Mouse (Mus musculus) central nervous system, embryonic 18 days (tissue): ENCODE data around the gene Sod2. TPM values are rescaled to one million over a fixed set of nuclear protein-coding genes. Genes with fewer than 3 reads are reported as not detected.

ENCODE experiments used
- polyA plus RNA-seq: library from polyadenylated mRNA; depleted of rRNA; stranded (reverse); fragments of >200 nt; gene quantifications from 2 replicates; pipeline ENCODE4 v1.2.3, GENCODE M21; 2012; rRNA removed

Sod2 gene
- polyA plus RNA-seq = 183 and 184 TPM in 2 replicates

DNA sequence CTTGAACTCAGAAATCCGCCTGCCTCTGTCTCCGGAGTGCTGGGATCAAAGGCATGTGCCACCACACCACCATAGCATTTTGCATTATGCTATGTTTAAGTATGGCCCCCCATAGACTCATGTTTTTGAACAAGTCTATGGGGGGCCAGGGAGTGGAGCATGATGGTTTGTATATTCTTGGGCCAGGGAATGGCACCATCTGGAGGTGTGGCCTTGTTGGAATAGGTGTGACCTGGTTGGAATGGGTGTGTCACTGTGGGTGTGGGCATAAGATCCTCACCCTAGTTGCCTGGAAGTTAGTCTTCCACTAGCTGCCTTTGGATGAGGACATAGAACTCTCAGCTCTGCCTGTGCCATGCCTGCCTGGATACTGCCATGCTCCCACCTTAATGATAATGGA, at the start of gene Sod2:
TSS of gene Sod2 (plus strand) at position 301 of the 400 bp plus-strand sequence.

DNA sequence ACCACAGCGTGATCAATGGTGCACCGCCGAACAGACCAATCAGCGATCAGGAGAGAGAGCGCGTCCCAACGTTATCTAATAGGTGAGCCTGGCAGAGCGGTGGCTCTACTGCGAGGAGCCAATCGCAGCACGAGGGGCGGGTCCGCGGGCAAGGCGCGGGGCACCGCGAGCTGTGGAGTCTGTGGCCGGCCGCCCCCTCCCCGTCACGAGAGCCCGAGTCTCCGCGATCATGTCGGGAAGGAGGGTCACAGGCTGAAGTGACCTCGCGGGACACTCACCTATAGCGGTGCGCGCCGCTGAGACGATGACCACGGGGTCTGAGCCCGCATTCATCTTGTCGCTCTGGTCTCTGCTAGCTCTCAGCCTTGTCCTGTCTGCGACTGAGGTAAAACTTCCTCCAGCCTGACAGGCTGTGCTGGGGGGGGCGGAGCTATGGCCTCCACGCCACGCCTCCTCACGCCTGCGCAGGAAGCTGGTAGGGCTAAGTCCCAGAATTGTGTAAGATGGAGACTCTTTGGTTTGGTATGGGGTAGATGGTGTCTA, 46.2 kb upstream of the Sod2 start, which contains the start of gene Acat2:
TSS of gene Acat2 (minus strand) at position 417 of the 543 bp plus-strand sequence.

DNA sequence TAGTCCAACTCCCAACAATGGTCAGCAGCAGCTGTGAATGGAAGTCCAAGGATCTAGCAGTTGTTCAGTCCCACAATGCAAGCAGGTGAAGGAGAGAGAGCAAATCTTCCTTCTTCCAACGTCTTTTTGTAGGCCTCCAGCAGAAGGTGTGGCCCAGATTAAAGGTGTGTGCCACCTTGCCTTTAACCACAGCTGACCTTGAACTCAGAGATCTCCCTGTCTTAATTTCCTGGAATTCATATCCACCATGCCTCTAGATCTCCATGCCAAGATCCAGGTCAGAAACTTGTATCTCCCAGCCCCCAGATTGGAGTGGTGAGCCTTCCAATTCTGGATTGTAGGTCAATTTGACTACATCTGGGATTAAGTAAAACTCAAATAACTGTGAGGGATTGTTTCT, 12.6 kb upstream of the Sod2 start, which contains the start of gene Wtap:
TSS of gene Wtap (minus strand) at position 101 of the 400 bp plus-strand sequence.

DNA sequence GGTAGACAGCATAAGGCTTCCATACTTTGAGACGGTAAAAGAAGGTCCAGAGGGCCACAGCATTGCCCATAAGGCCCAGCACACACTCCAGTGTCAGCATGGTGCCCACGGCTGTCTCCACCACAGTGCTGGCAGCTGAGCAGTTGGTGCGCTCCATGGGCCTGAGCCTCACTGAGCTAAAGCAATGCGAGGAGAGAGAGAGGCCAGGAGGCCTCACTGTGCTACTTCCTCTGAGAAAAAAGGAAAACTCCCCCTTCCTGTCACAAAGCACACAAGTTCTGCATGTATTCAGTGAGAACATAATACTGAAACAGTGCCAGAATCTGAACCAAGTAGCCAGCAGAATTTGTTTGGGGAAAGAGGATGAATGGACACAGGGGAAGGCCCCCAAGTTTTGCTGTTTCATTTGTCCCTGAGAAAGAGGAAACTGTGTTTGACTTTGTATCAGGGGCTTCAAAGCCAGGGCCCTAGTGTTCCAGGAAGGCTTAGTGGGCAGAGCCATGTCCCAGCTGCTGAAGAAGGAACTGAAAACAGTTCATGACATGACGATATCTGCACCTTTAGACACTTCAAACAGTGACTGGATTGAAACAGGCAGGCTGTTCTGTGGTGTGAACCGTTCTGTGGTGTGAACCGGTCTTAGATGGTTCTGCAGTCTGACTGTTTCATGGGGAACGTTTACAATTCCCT, 45.6 kb downstream of the Sod2 start, which contains the start of gene Gpr31b:
TSS of gene Gpr31b (minus strand) at position 173 of the 690 bp plus-strand sequence.

GRCm38 (mm10) chr17:13060804-13061203, 54.2 kb downstream of the Sod2 start, which contains the start of gene Tcp10b:
Gene Tcp10b (plus strand): TSS chr17:13061104.

Other genes starting within 250 kb of the Sod2 start
- gene Igf2r, start 237.2 kb upstream of the Sod2 start, polyA plus RNA-seq = 15.5 and 16.4 TPM in 2 replicates
- gene Mas1, start 138.7 kb upstream of the Sod2 start, polyA plus RNA-seq = 0.76 and 1.1 TPM in 2 replicates
- gene Mrgprh, start 130.8 kb upstream of the Sod2 start, polyA plus RNA-seq = 0.04 TPM in 1 of 2 replicates, not detected in the other
- gene Pnldc1, start 96.6 kb upstream of the Sod2 start, polyA plus RNA-seq = 3.9 and 4.0 TPM in 2 replicates
- gene Tcp1, start 91.1 kb upstream of the Sod2 start, polyA plus RNA-seq = 197 and 208 TPM in 2 replicates
- 66.6 and 69.3 TPM in 2 replicates for gene Mrpl18, start 90.5 kb upstream of the Sod2 start, polyA plus RNA-seq
- 0.78 and 0.96 TPM in 2 replicates for gene Acat3, start 66.2 kb upstream of the Sod2 start, polyA plus RNA-seq
- 162 and 171 TPM in 2 replicates for gene Acat2, start 46.1 kb upstream of the Sod2 start, polyA plus RNA-seq
- 96.2 and 98.8 TPM in 2 replicates for gene Wtap, start 12.7 kb upstream of the Sod2 start, polyA plus RNA-seq
- gene Gpr31b, start 45.5 kb downstream of the Sod2 start, polyA plus RNA-seq = 0.15 and 0.26 TPM in 2 replicates
- gene Tcp10b, start 54.3 kb downstream of the Sod2 start, polyA plus RNA-seq = 0.39 and 0.49 TPM in 2 replicates
- gene Unc93a, start 125.0 kb downstream of the Sod2 start, polyA plus RNA-seq = 0.16 and 0.22 TPM in 2 replicates
- not detected in 2 replicates for gene Smok2a, start 214.3 kb downstream of the Sod2 start, polyA plus RNA-seq
- not detected in 2 replicates for gene Smok2b, start 223.4 kb downstream of the Sod2 start, polyA plus RNA-seq